Mouse (Mus musculus) CH12.LX (cell line): ENCODE data around the gene Stmn1. TPM values are rescaled to one million over a fixed set of nuclear protein-coding genes. Genes with fewer than 3 reads are reported as not detected.

ENCODE experiments used
- DNase-seq: peaks from one replicate; pipeline ENCODE4 v3.0.0-alpha.2; 2013; ENCODE audit errors: extremely low read depth
- H3K27ac ChIP-seq: 2 replicates; pipeline ENCODE4 v1.5.1; 2012; ENCODE audit warnings: low read depth, mild to moderate bottlenecking, control low read depth, moderate library complexity; ENCODE audit not compliant: insufficient read depth
- H3K27me3 ChIP-seq: replicated peaks from 2 replicates; pipeline ENCODE3; 2012; ENCODE audit warnings: inconsistent platforms
- H3K36me3 ChIP-seq, 2 experiments: replicated peaks in 1 of 2; 2 replicates each; pipeline versions ENCODE3 to v1.6.1; 2012; ENCODE audit warnings: inconsistent platforms in 1 of 2, low read length in 1 of 2, mild to moderate bottlenecking in 1 of 2, mixed read lengths in 1 of 2, moderate library complexity in 1 of 2; ENCODE audit not compliant: control insufficient read depth in 1 of 2, insufficient read depth in 1 of 2
- H3K4me1 ChIP-seq, 2 experiments: 2 replicates each; pipeline ENCODE4 v1.6.1; 2012; ENCODE audit warnings: inconsistent platforms in 1 of 2, moderate library complexity in 1 of 2; ENCODE audit not compliant: insufficient read depth in 2 of 2, control insufficient read depth in 1 of 2
- H3K4me2 ChIP-seq: 2 replicates; pipeline ENCODE4 v1.6.1; 2012; ENCODE audit warnings: low read depth, mild to moderate bottlenecking, control low read depth; ENCODE audit not compliant: poor library complexity, insufficient read depth, severe bottlenecking
- H3K4me3 ChIP-seq, 3 experiments: fragments of 150-350 bp in 1 of 3; sonication (generic) in 1 of 3; replicated peaks in 1 of 3; 2 replicates each; pipeline versions ENCODE3 to v1.5.1; 2011 to 2012; ENCODE audit warnings: low read depth in 2 of 3, low read length in 2 of 3, mild to moderate bottlenecking in 2 of 3, moderate library complexity in 2 of 3, control low read depth in 1 of 3, improper control_type of control experiment in 1 of 3, inconsistent platforms in 1 of 3, mixed read lengths in 1 of 3; ENCODE audit not compliant: poor library complexity in 1 of 3
- H3K79me2 ChIP-seq: replicated peaks from 2 replicates; pipeline ENCODE4 v1.6.1; 2012; ENCODE audit warnings: mild to moderate bottlenecking, moderate library complexity; ENCODE audit not compliant: control insufficient read depth, poor library complexity, insufficient read depth, severe bottlenecking; ENCODE audit errors: extremely low read depth
- H3K9ac ChIP-seq: 2 replicates; pipeline ENCODE4 v1.6.1; 2012; ENCODE audit warnings: low read depth, mild to moderate bottlenecking, control low read depth, moderate library complexity; ENCODE audit not compliant: insufficient read depth
- H3K9me3 ChIP-seq: replicated peaks from 2 replicates; pipeline ENCODE3; 2012; ENCODE audit warnings: low read length, inconsistent platforms, mixed read lengths
- CTCF ChIP-seq, 2 experiments: IDR thresholded peaks in 1 of 2; conservative IDR thresholded peaks in 1 of 2; 2 replicates each; pipeline ENCODE4 v1.5.1; 2011 to 2012; ENCODE audit warnings: low read depth in 2 of 2, low read length in 2 of 2, improper control_type of control experiment in 1 of 2, inconsistent platforms in 1 of 2, mild to moderate bottlenecking in 1 of 2, moderate library complexity in 1 of 2
- E2F4 ChIP-seq: IDR thresholded peaks from 2 replicates; pipeline ENCODE4 v1.6.1; 2011; ENCODE audit warnings: low read depth, low read length, improper control_type of control experiment; ENCODE audit not compliant: insufficient replicate concordance
- ETS1 ChIP-seq: conservative IDR thresholded peaks from 2 replicates; pipeline ENCODE4 v1.6.1; 2012; ENCODE audit warnings: low read depth, mild to moderate bottlenecking, inconsistent platforms, low read length, improper control_type of control experiment, moderate library complexity
- GABPA ChIP-seq: IDR thresholded peaks from 2 replicates; pipeline ENCODE4 v1.6.1; 2012; ENCODE audit warnings: low read depth, low read length, improper control_type of control experiment, inconsistent platforms; ENCODE audit not compliant: insufficient replicate concordance
- HCFC1 ChIP-seq: IDR thresholded peaks from 2 replicates; pipeline ENCODE4 v1.6.1; 2012; ENCODE audit warnings: low read depth, mild to moderate bottlenecking, inconsistent platforms, low read length, improper control_type of control experiment
- IRF4 ChIP-seq: IDR thresholded peaks from 2 replicates; pipeline ENCODE4 v1.6.1; 2014; ENCODE audit warnings: low read depth, mild to moderate bottlenecking, inconsistent platforms, low read length, improper control_type of control experiment
- MAX ChIP-seq: IDR thresholded peaks from 2 replicates; pipeline ENCODE4 v1.6.1; 2011; ENCODE audit warnings: low read length, improper control_type of control experiment
- MAZ ChIP-seq: IDR thresholded peaks from 2 replicates; pipeline ENCODE4 v1.6.1; 2012; ENCODE audit warnings: low read depth, mild to moderate bottlenecking, inconsistent platforms, low read length, improper control_type of control experiment, moderate library complexity
- MEF2A ChIP-seq: IDR thresholded peaks from 2 replicates; pipeline ENCODE4 v1.6.1; 2014; ENCODE audit warnings: low read depth, mild to moderate bottlenecking, inconsistent platforms, low read length, improper control_type of control experiment, borderline replicate concordance
- MXI1 ChIP-seq: IDR thresholded peaks from 2 replicates; pipeline ENCODE4 v1.6.1; 2011; ENCODE audit warnings: mild to moderate bottlenecking, low read depth, low read length, improper control_type of control experiment
- MYC ChIP-seq: IDR thresholded peaks from 2 replicates; pipeline ENCODE4 v1.6.1; 2011; ENCODE audit warnings: low read depth, mild to moderate bottlenecking, improper control_type of control experiment, low read length
- POLR2A ChIP-seq: IDR thresholded peaks from 2 replicates; pipeline ENCODE4 v1.6.1; 2011; ENCODE audit warnings: low read depth, mild to moderate bottlenecking, improper control_type of control experiment, low read length
- SIN3A ChIP-seq: IDR thresholded peaks from 2 replicates; pipeline ENCODE4 v1.6.1; 2012; ENCODE audit warnings: low read length, improper control_type of control experiment, inconsistent platforms
- SMC3 ChIP-seq: IDR thresholded peaks from 2 replicates; pipeline ENCODE4 v1.6.1; 2011; ENCODE audit warnings: low read depth, low read length, improper control_type of control experiment
- TCF12 ChIP-seq: IDR thresholded peaks from 2 replicates; pipeline ENCODE4 v1.6.1; 2014; ENCODE audit warnings: low read depth, mild to moderate bottlenecking, inconsistent platforms, low read length, improper control_type of control experiment
- USF2 ChIP-seq: conservative IDR thresholded peaks from 2 replicates; pipeline ENCODE4 v1.6.1; 2011; ENCODE audit warnings: low read depth, low read length, improper control_type of control experiment
- ZMIZ1 ChIP-seq: IDR thresholded peaks from 2 replicates; pipeline ENCODE4 v1.6.1; 2012; ENCODE audit warnings: low read depth, mild to moderate bottlenecking, inconsistent platforms, low read length, improper control_type of control experiment
- ZNF384 ChIP-seq: IDR thresholded peaks from 2 replicates; pipeline ENCODE4 v1.6.1; 2012; ENCODE audit warnings: low read depth, low read length, improper control_type of control experiment, inconsistent platforms
- dilution Hi-C: fragments of 300-500 bp; cut with MboI; formaldehyde crosslinking; loops from 2 replicates; pipeline ENCODE4 v1.14.3; 2020; ENCODE audit warnings: low sequenced_read_pairs; ENCODE audit not compliant: extremely low pct_unique_long_range_greater_than_20kb, extremely low pct_ligation_motif_present
- in situ Hi-C: fragments of 300-500 bp; cut with MboI; formaldehyde crosslinking; loops from 3 replicates; pipeline ENCODE4 v1.14.3; 2019; ENCODE audit warnings: low sequenced_read_pairs, low pct_ligation_motif_present, low pct_unique_long_range_greater_than_20kb, mixed read lengths
- polyA plus RNA-seq: library from polyadenylated mRNA; unstranded; fragments of >175 nt; gene quantifications from 2 replicates; pipeline ENCODE4 v1.2.1, GENCODE M21; 2012; ENCODE audit warnings: low read depth; ENCODE audit not compliant: insufficient read length
- total RNA-seq, 2 experiments: library from RNA; depleted of rRNA; stranded (reverse); fragments of 300-350 nt in 1 of 2; fragments of >200 nt in 1 of 2; gene quantifications; 2 replicates each; pipeline ENCODE4 v1.2.3; 2012 to 2014

Stmn1 gene
- total and polyA plus RNA-seq, 3 experiments = 31.2 to 39.4 (median 34.7) TPM

GRCm38 (mm10) chr4:134447966-134448365, 20.2 kb upstream of the Stmn1 start:
- in situ Hi-C loops (no loop called here), dilution Hi-C loops (no loop called here)
- Histone ChIP-seq H3K4me2 (no peak overlapping the region), H3K79me2 (no peaks in the 10 kb centered on the region), H3K27ac (no peak overlapping the region), H3K4me1 (peaks cover 2 to 8% of the 10 kb centered on the region in 2 experiments; a peak in 2 of 4 replicates), H3K4me3 (no peak overlapping the region), H3K9me3 (no peaks in the 10 kb centered on the region), H3K36me3 (no peaks in the 10 kb centered on the region), H3K27me3 (peaks cover 20% of the 10 kb centered on the region), H3K9ac (no peak overlapping the region)
- DNase-seq = no peak
- TF ChIP-seq ZNF384 (no peak), CTCF (conservative IDR thresholded peaks at IDR 0.05 in 1 of 2, IDR thresholded peaks at IDR 0.05 in 1 of 2; ENCODE audit: low read depth in 2 of 2, low read length in 2 of 2) (no peak), TCF12 (no peak), POLR2A (no peak), MAZ (no peak), SIN3A (no peak), HCFC1 (no peak), MEF2A (no peak), ETS1 (no peak), IRF4 (no peak), SMC3 (no peak), MYC (no peak), ZMIZ1 (no peak), E2F4 (no peak), USF2 (no peak), MXI1 (no peak), GABPA (no peak)
- TF ChIP-seq, all 38 proteins: peak for 0

- Histone ChIP-seq H3K9ac (no peak overlapping the region), H3K27me3 (peaks cover 20% of the 10 kb centered on the region), H3K27ac (no peak overlapping the region), H3K4me2 (no peak overlapping the region), H3K79me2 (no peaks in the 10 kb centered on the region), H3K4me3 (no peak overlapping the region), H3K9me3 (no peaks in the 10 kb centered on the region), H3K4me1 (peaks cover 2 to 8% of the 10 kb centered on the region in 2 experiments; a peak in 2 of 4 replicates), H3K36me3 (no peaks in the 10 kb centered on the region)
- dilution Hi-C loops (no loop called here), in situ Hi-C loops (no loop called here)
- DNase-seq = no peak
- no peak for TF ChIP-seq MAX
These were observed 18.3 kb upstream of the Stmn1 start for GRCm38 (mm10) chr4:134449595-134450391.
